Mouse (Mus musculus) MEL (cell line): ENCODE data around the gene Nrxn3. TPM values are rescaled to one million over a fixed set of nuclear protein-coding genes. Genes with fewer than 3 reads are reported as not detected.

Experiments
- DNase-seq: peaks from one replicate; pipeline ENCODE4 v3.0.0; 2011; ENCODE audit warnings: low read depth, low spot score
- H3K27ac ChIP-seq: 2 replicates; pipeline ENCODE4 v1.5.1; 2012; ENCODE audit warnings: low read depth, mild to moderate bottlenecking, control low read depth, low read length, moderate library complexity; ENCODE audit not compliant: control insufficient read depth
- H3K27me3 ChIP-seq, 2 experiments: fragments of 150-350 bp in 1 of 2; sonication (generic) in 1 of 2; 2 replicates each; pipeline ENCODE4 v1.6.1; 2012; ENCODE audit warnings: low read length in 2 of 2, mild to moderate bottlenecking in 2 of 2, improper control_type of control experiment in 1 of 2, moderate library complexity in 1 of 2; ENCODE audit not compliant: insufficient read depth in 2 of 2, control insufficient read depth in 1 of 2
- H3K36me3 ChIP-seq, 2 experiments: 2 replicates each; pipeline ENCODE4 v1.6.1; 2012 to 2014; ENCODE audit warnings: low read length in 2 of 2, improper control_type of control experiment in 1 of 2, inconsistent platforms in 1 of 2, mild to moderate bottlenecking in 1 of 2; ENCODE audit not compliant: insufficient read depth in 2 of 2, control insufficient read depth in 1 of 2
- H3K4me1 ChIP-seq, 2 experiments: fragments of 150-350 bp in 1 of 2; sonication (generic) in 1 of 2; 2 replicates each; pipeline ENCODE4 v1.6.1; 2012; ENCODE audit warnings: low read length in 2 of 2, improper control_type of control experiment in 1 of 2, mild to moderate bottlenecking in 1 of 2; ENCODE audit not compliant: insufficient read depth in 2 of 2, control insufficient read depth in 1 of 2
- H3K4me3 ChIP-seq, 2 experiments: fragments of 150-350 bp in 1 of 2; sonication (generic) in 1 of 2; 2 replicates each; pipeline ENCODE4 v1.5.1; 2012; ENCODE audit warnings: low read depth in 2 of 2, low read length in 2 of 2, mild to moderate bottlenecking in 2 of 2, moderate library complexity in 2 of 2, control low read depth in 1 of 2, improper control_type of control experiment in 1 of 2; ENCODE audit not compliant: control insufficient read depth in 1 of 2, insufficient read depth in 1 of 2
- H3K79me2 ChIP-seq: 2 replicates; pipeline ENCODE4 v1.6.1; 2012; ENCODE audit warnings: mild to moderate bottlenecking, low read length, moderate library complexity; ENCODE audit not compliant: control insufficient read depth, poor library complexity, insufficient read depth
- H3K9ac ChIP-seq: 2 replicates; pipeline ENCODE4 v1.6.1; 2012; ENCODE audit warnings: low read depth, mild to moderate bottlenecking, control low read depth, low read length, moderate library complexity; ENCODE audit not compliant: control insufficient read depth, poor library complexity, severe bottlenecking
- H3K9me3 ChIP-seq: fragments of 150-350 bp; sonication (generic); replicated peaks from 2 replicates; pipeline ENCODE4 v1.6.1; 2012; ENCODE audit warnings: mild to moderate bottlenecking, low read length, improper control_type of control experiment, moderate library complexity; ENCODE audit not compliant: insufficient read depth
- BHLHE40 ChIP-seq: IDR thresholded peaks from 2 replicates; pipeline ENCODE4 v1.6.1; 2012; ENCODE audit warnings: low read depth, mild to moderate bottlenecking, inconsistent platforms, low read length, improper control_type of control experiment, borderline replicate concordance
- CHD1 ChIP-seq: IDR thresholded peaks from 2 replicates; pipeline ENCODE4 v1.6.1; 2012; ENCODE audit warnings: low read depth, mild to moderate bottlenecking, inconsistent platforms, low read length, improper control_type of control experiment
- CHD2 ChIP-seq: IDR thresholded peaks from 2 replicates; pipeline ENCODE4 v1.6.1; 2011; ENCODE audit warnings: low read length, improper control_type of control experiment
- E2F4 ChIP-seq: IDR thresholded peaks from 2 replicates; pipeline ENCODE4 v1.6.1; 2011; ENCODE audit warnings: low read depth, low read length, improper control_type of control experiment, borderline replicate concordance
- ELF1 ChIP-seq: IDR thresholded peaks from 2 replicates; pipeline ENCODE4 v1.6.1; 2014; ENCODE audit warnings: low read depth, mild to moderate bottlenecking, inconsistent platforms, low read length, improper control_type of control experiment, moderate library complexity
- ETS1 ChIP-seq: IDR thresholded peaks from 2 replicates; pipeline ENCODE4 v1.6.1; 2012; ENCODE audit warnings: low read depth, mild to moderate bottlenecking, inconsistent platforms, low read length, improper control_type of control experiment, moderate library complexity
- GABPA ChIP-seq: IDR thresholded peaks from 2 replicates; pipeline ENCODE4 v1.6.1; 2012; ENCODE audit warnings: low read depth, mild to moderate bottlenecking, inconsistent platforms, low read length, improper control_type of control experiment, moderate library complexity
- GATA1 ChIP-seq: IDR thresholded peaks from 2 replicates; pipeline ENCODE4 v1.6.1; 2011; ENCODE audit warnings: low read depth, low read length, improper control_type of control experiment
- HCFC1 ChIP-seq: IDR thresholded peaks from 2 replicates; pipeline ENCODE4 v1.6.1; 2012; ENCODE audit warnings: low read depth, mild to moderate bottlenecking, inconsistent platforms, low read length, improper control_type of control experiment, moderate library complexity
- JUND ChIP-seq: IDR thresholded peaks from 2 replicates; pipeline ENCODE4 v1.6.1; 2011; ENCODE audit warnings: low read depth, mild to moderate bottlenecking, improper control_type of control experiment, low read length
- KAT2A ChIP-seq: conservative IDR thresholded peaks from 2 replicates; pipeline ENCODE4 v1.6.1; 2012; ENCODE audit warnings: low read depth, low read length, improper control_type of control experiment, inconsistent platforms
- MAFK ChIP-seq: IDR thresholded peaks from 2 replicates; pipeline ENCODE4 v1.6.1; 2011; ENCODE audit warnings: low read depth, mild to moderate bottlenecking, low read length, improper control_type of control experiment, borderline replicate concordance
- MAZ ChIP-seq: IDR thresholded peaks from 2 replicates; pipeline ENCODE4 v1.6.1; 2012; ENCODE audit warnings: low read depth, mild to moderate bottlenecking, inconsistent platforms, low read length, improper control_type of control experiment
- MXI1 ChIP-seq: IDR thresholded peaks from 2 replicates; pipeline ENCODE4 v1.6.1; 2011; ENCODE audit warnings: mild to moderate bottlenecking, low read depth, low read length, improper control_type of control experiment
- MYB ChIP-seq: IDR thresholded peaks from 2 replicates; pipeline ENCODE4 v1.6.1; 2011; ENCODE audit warnings: mild to moderate bottlenecking, low read depth, low read length, improper control_type of control experiment
- NELFE ChIP-seq: IDR thresholded peaks from 2 replicates; pipeline ENCODE4 v1.6.1; 2011; ENCODE audit warnings: low read depth, low read length, improper control_type of control experiment
- NRF1 ChIP-seq: IDR thresholded peaks from 2 replicates; pipeline ENCODE4 v1.6.1; 2014; ENCODE audit warnings: low read depth, mild to moderate bottlenecking, inconsistent platforms, low read length, improper control_type of control experiment, moderate library complexity; ENCODE audit not compliant: poor library complexity, insufficient read depth, severe bottlenecking
- POLR2A ChIP-seq, 2 experiments: IDR thresholded peaks; 2 replicates each; pipeline ENCODE4 v1.6.1; 2011 to 2012; ENCODE audit warnings: low read length in 2 of 2, mild to moderate bottlenecking in 2 of 2, control low read depth in 1 of 2, improper control_type of control experiment in 1 of 2, low read depth in 1 of 2, moderate library complexity in 1 of 2; ENCODE audit not compliant: control insufficient read depth in 1 of 2, insufficient read depth in 1 of 2, poor library complexity in 1 of 2
- POLR2AphosphoS2 ChIP-seq: IDR thresholded peaks from 2 replicates; pipeline ENCODE4 v1.6.1; 2011; ENCODE audit warnings: low read length, improper control_type of control experiment
- RAD21 ChIP-seq: IDR thresholded peaks from 2 replicates; pipeline ENCODE4 v1.6.1; 2011; ENCODE audit warnings: mild to moderate bottlenecking, low read depth, low read length, improper control_type of control experiment
- RCOR1 ChIP-seq: IDR thresholded peaks from 2 replicates; pipeline ENCODE4 v1.6.1; 2012; ENCODE audit warnings: low read depth, mild to moderate bottlenecking, inconsistent platforms, low read length, improper control_type of control experiment
- SIN3A ChIP-seq: IDR thresholded peaks from 2 replicates; pipeline ENCODE4 v1.6.1; 2012; ENCODE audit warnings: low read length, improper control_type of control experiment, inconsistent platforms
- SMC3 ChIP-seq: IDR thresholded peaks from 2 replicates; pipeline ENCODE4 v1.6.1; 2011; ENCODE audit warnings: low read depth, low read length, improper control_type of control experiment
- TAL1 ChIP-seq: IDR thresholded peaks from 2 replicates; pipeline ENCODE4 v1.6.1; 2012; ENCODE audit warnings: mild to moderate bottlenecking, inconsistent platforms, low read length, moderate library complexity, mixed read lengths
- TCF12 ChIP-seq: IDR thresholded peaks from 2 replicates; pipeline ENCODE4 v1.6.1; 2014; ENCODE audit warnings: low read depth, mild to moderate bottlenecking, inconsistent platforms, low read length, improper control_type of control experiment, moderate library complexity
- ZC3H11A ChIP-seq: IDR thresholded peaks from 2 replicates; pipeline ENCODE4 v1.6.1; 2012; ENCODE audit warnings: low read depth, mild to moderate bottlenecking, inconsistent platforms, low read length, improper control_type of control experiment
- ZKSCAN1 ChIP-seq: IDR thresholded peaks from 2 replicates; pipeline ENCODE4 v1.6.1; 2012; ENCODE audit warnings: low read depth, mild to moderate bottlenecking, inconsistent platforms, low read length, improper control_type of control experiment, moderate library complexity
- ZMIZ1 ChIP-seq: IDR thresholded peaks from 2 replicates; pipeline ENCODE4 v1.6.1; 2012; ENCODE audit warnings: low read depth, mild to moderate bottlenecking, inconsistent platforms, low read length, improper control_type of control experiment, moderate library complexity
- polyA plus RNA-seq, 2 experiments: library from polyadenylated mRNA; stranded (reverse) in 1 of 2; unstranded in 1 of 2; fragments of >175 nt in 1 of 2; fragments of >200 nt in 1 of 2; gene quantifications; 2 replicates each; pipeline versions ENCODE4 v1.2.1 to v1.2.4; 2012; ENCODE audit warnings: low replicate concordance in 2 of 2, low read depth in 1 of 2; ENCODE audit not compliant: insufficient read length in 2 of 2, insufficient read depth in 1 of 2, missing spikeins in 1 of 2
- total RNA-seq: library from RNA; depleted of rRNA; stranded (reverse); fragments of 300-350 nt; gene quantifications from 2 replicates; pipeline ENCODE4 v1.2.3, GENCODE M21; 2012

Gene Nrxn3
- total and polyA plus RNA-seq, 3 experiments = not detected

- H3K9me3 ChIP-seq = no peaks in the 10 kb centered on the region
- TF ChIP-seq CHD2 (no peak), POLR2A (IDR thresholded peaks at IDR 0.05; ENCODE audit: control insufficient read depth in 1 of 2, insufficient read depth in 1 of 2, low read depth in 1 of 2, low read length in 2 of 2, poor library complexity in 1 of 2) (no peak), JUND (no peak), HCFC1 (no peak), ZC3H11A (no peak), CHD1 (no peak), ZKSCAN1 (no peak), GABPA (no peak), TAL1 (no peak), MXI1 (no peak), E2F4 (no peak), ELF1 (no peak), ZMIZ1 (no peak), SIN3A (no peak), NELFE (no peak), NRF1 (no peak), ETS1 (no peak)
- H3K36me3 ChIP-seq = no peaks in the 10 kb centered on the region
- no peak overlapping the region for H3K9ac ChIP-seq
- no peak overlapping the region for H3K27ac ChIP-seq
- no peak overlapping the region for H3K4me3 ChIP-seq
- no peaks in the 10 kb centered on the region for H3K4me1 ChIP-seq
- H3K27me3 ChIP-seq = no peaks in the 10 kb centered on the region
- DNase-seq = no peak
- H3K79me2 ChIP-seq = no peaks in the 10 kb centered on the region
Observed at GRCm38 (mm10) chr12:89377051-89377643, 654.5 kb downstream of the Nrxn3 start.

GRCm38 (mm10) chr12:89377687-89378086, 655.0 kb downstream of the Nrxn3 start:
- Histone ChIP-seq H3K27ac (no peak overlapping the region), H3K4me3 (no peak overlapping the region), H3K9ac (no peak overlapping the region), H3K36me3 (no peaks in the 10 kb centered on the region), H3K9me3 (no peaks in the 10 kb centered on the region), H3K27me3 (no peaks in the 10 kb centered on the region), H3K4me1 (no peaks in the 10 kb centered on the region), H3K79me2 (no peaks in the 10 kb centered on the region)
- no peak for DNase-seq
- TF ChIP-seq KAT2A (no peak), GATA1 (no peak), ZKSCAN1 (no peak), SMC3 (no peak), BHLHE40 (no peak), MAFK (no peak), GABPA (no peak), MXI1 (no peak), MYB (no peak), RCOR1 (no peak), RAD21 (no peak), TCF12 (no peak), MAZ (no peak), TAL1 (no peak), SIN3A (no peak), JUND (no peak), HCFC1 (no peak), E2F4 (no peak), POLR2AphosphoS2 (no peak), ZC3H11A (no peak)
